Mouse (Mus musculus) lung, adult 18-20 months (tissue): ENCODE measurements around the gene Mum1l1.
"Not testable (repeated sequence)": the region's sequence is repeated elsewhere in the genome, so short reads cannot be mapped to it uniquely, and the experiment has no call there.

Experiments
- DNase-seq, 2 experiments: peaks; one replicate each; pipeline ENCODE4 v3.0.0; 2022; ENCODE audit warnings: mixed read lengths in 2 of 2

Mum1l1 gene

GRCm38 (mm10) chrX:139209829-139210225 is at the start of gene Mum1l1:
Mum1l1 (plus strand) TSS chrX:139210042.
- DNase-seq, result peak; percentile 61 to 71

- DNase-seq, result no peak
Observed at GRCm38 (mm10) chrX:139178928-139179327, 30.9 kb upstream of the Mum1l1 start, which contains the start of gene 4933428M09Rik. 4933428M09Rik (plus strand) TSS chrX:139179228.

GRCm38 (mm10) chrX:139191506-139191905 is 18.3 kb upstream of the Mum1l1 start:
- not testable (repeated sequence) for DNase-seq

GRCm38 (mm10) chrX:139194572-139195279 is 15.1 kb upstream of the Mum1l1 start:
- DNase-seq, result no peak

- not testable (repeated sequence) for DNase-seq
Observed at GRCm38 (mm10) chrX:139209191-139209828, 532 bp upstream of the Mum1l1 start.

- no peak for DNase-seq
Observed at GRCm38 (mm10) chrX:139214765-139215164, 4.9 kb downstream of the Mum1l1 start.

- DNase-seq, result no peak
Observed at GRCm38 (mm10) chrX:139216409-139216808, 6.6 kb downstream of the Mum1l1 start.

GRCm38 (mm10) chrX:139216991-139217593 is 7.2 kb downstream of the Mum1l1 start:
- peak in 1 of 2 experiments; percentile 22 for DNase-seq

- DNase-seq, result no peak
Observed at GRCm38 (mm10) chrX:139217776-139218175, 7.9 kb downstream of the Mum1l1 start.

GRCm38 (mm10) chrX:139219017-139219416 is 9.2 kb downstream of the Mum1l1 start:
- DNase-seq, result peak; percentile 17 to 26

GRCm38 (mm10) chrX:139220830-139221229 is 11.0 kb downstream of the Mum1l1 start:
- no peak for DNase-seq

- DNase-seq, result no peak
Observed at GRCm38 (mm10) chrX:139221893-139222292, 12.1 kb downstream of the Mum1l1 start.

GRCm38 (mm10) chrX:139231143-139231542 is 21.3 kb downstream of the Mum1l1 start:
- DNase-seq, result peak; percentile 52 to 71

- no peak for DNase-seq
Observed at GRCm38 (mm10) chrX:139247294-139247693, 37.5 kb downstream of the Mum1l1 start.

GRCm38 (mm10) chrX:139257072-139257471 is 47.2 kb downstream of the Mum1l1 start:
- no peak for DNase-seq

- DNase-seq, result no peak
Observed at GRCm38 (mm10) chrX:139281966-139282365, 72.1 kb downstream of the Mum1l1 start.
